Mouse (Mus musculus) layer of hippocampus, adult 18-20 months (tissue): ENCODE measurements around the gene Tmco4. TPM values are rescaled to one million over a fixed set of nuclear protein-coding genes. Genes with fewer than 3 reads are reported as not detected.

Experiments used
- DNase-seq, 2 experiments: peaks; one replicate each; pipeline ENCODE4 v3.0.0; 2022; ENCODE audit warnings: low spot score in 2 of 2
- total RNA-seq, 2 experiments: library from RNA; stranded (reverse); gene quantifications; 2 replicates each; pipeline ENCODE4 v1.2.3; 2021

Gene Tmco4
- total RNA-seq, 2 experiments from 2014 or later: 2.9 to 3.0 TPM

- peak; percentile 53 to 71 for DNase-seq
Observed at GRCm38 (mm10) chr4:139054300-139054923, 81.7 kb downstream of the Tmco4 start.

GRCm38 (mm10) chr4:139055336-139055735 lies 82.6 kb downstream of the Tmco4 start:
- no peak for DNase-seq

GRCm38 (mm10) chr4:139055744-139056143 lies 83.1 kb downstream of the Tmco4 start:
- no peak for DNase-seq

- no peak for DNase-seq
Observed at GRCm38 (mm10) chr4:139057291-139057690, 84.6 kb downstream of the Tmco4 start.

- no peak for DNase-seq
Observed at GRCm38 (mm10) chr4:139058029-139058428, 85.3 kb downstream of the Tmco4 start.

GRCm38 (mm10) chr4:139059569-139059968 lies 86.9 kb downstream of the Tmco4 start:
- DNase-seq: no peak

GRCm38 (mm10) chr4:139064831-139065230 lies 92.1 kb downstream of the Tmco4 start:
- no peak for DNase-seq

GRCm38 (mm10) chr4:139068287-139068686 lies 95.6 kb downstream of the Tmco4 start:
- DNase-seq: peak; percentile 78 to 81

GRCm38 (mm10) chr4:139074060-139074459 lies 101.4 kb downstream of the Tmco4 start:
- no peak for DNase-seq

GRCm38 (mm10) chr4:139075041-139075711 lies 102.5 kb downstream of the Tmco4 start, which contains the start of gene Htr6:
Htr6 (minus strand) TSS chr4:139075570.
- no peak for DNase-seq

- DNase-seq: no peak
Observed at GRCm38 (mm10) chr4:139075915-139076314, 103.2 kb downstream of the Tmco4 start.

- no peak for DNase-seq
Observed at GRCm38 (mm10) chr4:139078313-139078712, 105.6 kb downstream of the Tmco4 start.

GRCm38 (mm10) chr4:139078726-139079125 lies 106.0 kb downstream of the Tmco4 start:
- no peak for DNase-seq

- DNase-seq: no peak
Observed at GRCm38 (mm10) chr4:139079439-139079838, 106.8 kb downstream of the Tmco4 start.

GRCm38 (mm10) chr4:139080259-139080658 lies 107.6 kb downstream of the Tmco4 start:
- no peak for DNase-seq

GRCm38 (mm10) chr4:139081270-139081931 lies 108.7 kb downstream of the Tmco4 start:
- DNase-seq: peak; percentile 61 to 73

- no peak for DNase-seq
Observed at GRCm38 (mm10) chr4:139082790-139083564, 110.3 kb downstream of the Tmco4 start.

GRCm38 (mm10) chr4:139085337-139085736 lies 112.6 kb downstream of the Tmco4 start:
- DNase-seq: no peak

- DNase-seq: peak; percentile 70 to 92
Observed at GRCm38 (mm10) chr4:139086037-139086436, 113.3 kb downstream of the Tmco4 start.

- DNase-seq: no peak
Observed at GRCm38 (mm10) chr4:139086984-139087383, 114.3 kb downstream of the Tmco4 start.

GRCm38 (mm10) chr4:139088982-139089671 lies 116.4 kb downstream of the Tmco4 start:
- DNase-seq: no peak
